Mouse (Mus musculus): ENCODE results near the gene Rtkn.

- no peak for TF ChIP-seq CTCF (IDR thresholded peaks at IDR 0.05)
- no peak for TF ChIP-seq EP300 (IDR thresholded peaks at IDR 0.05)
Observed at GRCm38 (mm10) chr6:83161442-83161841, 26.2 kb downstream of the Rtkn start.

Data from lung, postnatal 0 days (tissue).